Mouse (Mus musculus): ENCODE results near the gene Cldn13. TPM values are rescaled to one million over a fixed set of nuclear protein-coding genes. Genes with fewer than 3 reads are reported as not detected.
"Not testable (repeated sequence)": the region's sequence is repeated elsewhere in the genome, so short reads cannot be mapped to it uniquely, and the experiment has no call there.

Gene Cldn13
- polyA plus RNA-seq, 1 experiment from 2014 or later: 0.45 TPM

GRCm38 (mm10) chr5:134946063-134946856 lies 30.9 kb upstream of the Cldn13 start:
- WGBS: 15% methylated on average over 43 of the region's 43 CpGs
- Histone ChIP-seq H3K4me3 (peak overlapping the region; percentile 34), H3K27me3 (peaks cover 48% of the 10 kb centered on the region), H3K9ac (peak overlapping the region; percentile 54), H3K4me1 (peaks cover 25% of the 10 kb centered on the region), H3K27ac (peak overlapping the region; percentile 22; the same call in 1 of the 2 replicates), H3K4me2 (replicated peaks) (peak overlapping the region; percentile 52), H3K36me3 (no peaks in the 10 kb centered on the region), H3K9me3 (no peaks in the 10 kb centered on the region)
- ATAC-seq (ENCODE audit: low FRiP score, low read depth): no peak

GRCm38 (mm10) chr5:134945266-134945959 lies 30.1 kb upstream of the Cldn13 start:
- peak overlapping the region; percentile 54 for H3K9ac ChIP-seq
- H3K36me3 ChIP-seq: no peaks in the 10 kb centered on the region
- H3K4me1 ChIP-seq: peaks cover 18% of the 10 kb centered on the region
- peaks cover 48% of the 10 kb centered on the region for H3K27me3 ChIP-seq
- WGBS: 42% methylated on average over 17 of the region's 19 CpGs
- peak overlapping the region; percentile 52 for H3K4me2 ChIP-seq (replicated peaks)
- H3K4me3 ChIP-seq: peak overlapping the region; percentile 34
- ATAC-seq (ENCODE audit: low FRiP score, low read depth): no peak
- no peaks in the 10 kb centered on the region for H3K9me3 ChIP-seq
- H3K27ac ChIP-seq: no peak overlapping the region

- H3K4me3 ChIP-seq: no peak overlapping the region
- peaks cover 18% of the 10 kb centered on the region for H3K4me1 ChIP-seq
- H3K27ac ChIP-seq: no peak overlapping the region
- no peak overlapping the region for H3K4me2 ChIP-seq (replicated peaks)
- ATAC-seq (ENCODE audit: low FRiP score, low read depth): no peak
- WGBS: 72% methylated on average over 5 of the region's 5 CpGs
- no peaks in the 10 kb centered on the region for H3K36me3 ChIP-seq
- H3K9me3 ChIP-seq: no peaks in the 10 kb centered on the region
- peaks cover 48% of the 10 kb centered on the region for H3K27me3 ChIP-seq
- no peak overlapping the region for H3K9ac ChIP-seq
Observed at GRCm38 (mm10) chr5:134944179-134944578, 28.9 kb upstream of the Cldn13 start.

- Histone ChIP-seq H3K4me3 (no peak overlapping the region), H3K9ac (no peak overlapping the region), H3K27ac (no peak overlapping the region), H3K4me1 (peaks cover 18% of the 10 kb centered on the region), H3K9me3 (no peaks in the 10 kb centered on the region), H3K4me2 (replicated peaks) (no peak overlapping the region), H3K36me3 (no peaks in the 10 kb centered on the region), H3K27me3 (peaks cover 43% of the 10 kb centered on the region)
- WGBS: 77% methylated on average over 2 of the region's 2 CpGs
- no peak for ATAC-seq (ENCODE audit: low FRiP score, low read depth)
Observed at GRCm38 (mm10) chr5:134942740-134943139, 27.4 kb upstream of the Cldn13 start.

GRCm38 (mm10) chr5:134941472-134942209 lies 26.3 kb upstream of the Cldn13 start:
- ATAC-seq (ENCODE audit: low FRiP score, low read depth): no peak
- Histone ChIP-seq H3K27me3 (peaks cover 32% of the 10 kb centered on the region), H3K4me2 (replicated peaks) (no peak overlapping the region), H3K27ac (no peak overlapping the region; the same call in 1 of the 2 replicates), H3K4me3 (no peak overlapping the region), H3K36me3 (no peaks in the 10 kb centered on the region), H3K4me1 (peaks cover 8% of the 10 kb centered on the region), H3K9me3 (no peaks in the 10 kb centered on the region), H3K9ac (no peak overlapping the region)
- 75% methylated on average over 14 of the region's 14 CpGs for WGBS

- not testable (repeated sequence) for ATAC-seq (ENCODE audit: low FRiP score, low read depth); H3K4me2 ChIP-seq (replicated peaks); H3K4me3 ChIP-seq; H3K27ac ChIP-seq; H3K9me3 ChIP-seq; H3K9ac ChIP-seq; H3K4me1 ChIP-seq
- peaks cover 11% of the 10 kb centered on the region for H3K27me3 ChIP-seq
- 75% methylated on average over 3 of the region's 7 CpGs for WGBS
- H3K36me3 ChIP-seq: peaks cover 12% of the 10 kb centered on the region
Observed at GRCm38 (mm10) chr5:134939554-134939953, 24.2 kb upstream of the Cldn13 start.

GRCm38 (mm10) chr5:134939069-134939468 lies 23.7 kb upstream of the Cldn13 start:
- Histone ChIP-seq H3K36me3 (peaks cover 17% of the 10 kb centered on the region), H3K27ac (no peak overlapping the region), H3K4me3 (no peak overlapping the region), H3K4me2 (replicated peaks) (no peak overlapping the region), H3K27me3 (peaks cover 6% of the 10 kb centered on the region), H3K4me1 (no peaks in the 10 kb centered on the region), H3K9ac (no peak overlapping the region), H3K9me3 (no peaks in the 10 kb centered on the region)
- WGBS: 70% methylated on average over 3 of the region's 3 CpGs
- no peak for ATAC-seq (ENCODE audit: low FRiP score, low read depth)

GRCm38 (mm10) chr5:134936626-134937185 lies 21.4 kb upstream of the Cldn13 start:
- no peak overlapping the region for H3K4me3 ChIP-seq
- ATAC-seq (ENCODE audit: low FRiP score, low read depth): no peak
- H3K9ac ChIP-seq: no peak overlapping the region
- no peaks in the 10 kb centered on the region for H3K27me3 ChIP-seq
- H3K4me2 ChIP-seq (replicated peaks): no peak overlapping the region
- peaks cover 4% of the 10 kb centered on the region; the same call in 1 of the 2 replicates for H3K4me1 ChIP-seq
- peaks cover 23% of the 10 kb centered on the region for H3K36me3 ChIP-seq
- no peak overlapping the region for H3K27ac ChIP-seq
- H3K9me3 ChIP-seq: no peaks in the 10 kb centered on the region
- 81% methylated on average over 6 of the region's 6 CpGs for WGBS

GRCm38 (mm10) chr5:134936051-134936450 lies 20.7 kb upstream of the Cldn13 start:
- no peak overlapping the region for H3K27ac ChIP-seq
- no peaks in the 10 kb centered on the region for H3K27me3 ChIP-seq
- H3K9me3 ChIP-seq: no peaks in the 10 kb centered on the region
- H3K4me3 ChIP-seq: no peak overlapping the region
- H3K9ac ChIP-seq: no peak overlapping the region
- ATAC-seq (ENCODE audit: low FRiP score, low read depth): no peak
- no peak overlapping the region for H3K4me2 ChIP-seq (replicated peaks)
- H3K36me3 ChIP-seq: peaks cover 23% of the 10 kb centered on the region
- peaks cover 4% of the 10 kb centered on the region; the same call in 1 of the 2 replicates for H3K4me1 ChIP-seq
- 93% methylated on average over 6 of the region's 6 CpGs for WGBS

GRCm38 (mm10) chr5:134934666-134935065 lies 19.3 kb upstream of the Cldn13 start:
- peaks cover 23% of the 10 kb centered on the region for H3K36me3 ChIP-seq
- H3K4me1 ChIP-seq: peaks cover 4% of the 10 kb centered on the region; the same call in 1 of the 2 replicates
- WGBS: 91% methylated on average over 3 of the region's 3 CpGs
- no peaks in the 10 kb centered on the region for H3K27me3 ChIP-seq
- no peak overlapping the region for H3K4me3 ChIP-seq
- no peaks in the 10 kb centered on the region for H3K9me3 ChIP-seq
- ATAC-seq (ENCODE audit: low FRiP score, low read depth): no peak
- H3K27ac ChIP-seq: no peak overlapping the region
- H3K9ac ChIP-seq: no peak overlapping the region
- H3K4me2 ChIP-seq (replicated peaks): no peak overlapping the region

GRCm38 (mm10) chr5:134933686-134934085 lies 18.4 kb upstream of the Cldn13 start:
- not testable (repeated sequence) for H3K27me3 ChIP-seq; H3K4me1 ChIP-seq; H3K4me2 ChIP-seq (replicated peaks); H3K4me3 ChIP-seq; H3K9ac ChIP-seq; H3K27ac ChIP-seq; H3K9me3 ChIP-seq; ATAC-seq (ENCODE audit: low FRiP score, low read depth)
- WGBS: 89% methylated on average over 5 of the region's 5 CpGs
- H3K36me3 ChIP-seq: peaks cover 23% of the 10 kb centered on the region

Data from limb, embryonic 13.5 days (tissue).